Mouse (Mus musculus): ENCODE results near the gene Def6.
A peak's percentile ranks its signal among the peaks of the same experiment; 100 is the strongest.
"Not testable (repeated sequence)": the region's sequence is repeated elsewhere in the genome, so short reads cannot be mapped to it uniquely, and the experiment has no call there.

Def6 gene

DNA sequence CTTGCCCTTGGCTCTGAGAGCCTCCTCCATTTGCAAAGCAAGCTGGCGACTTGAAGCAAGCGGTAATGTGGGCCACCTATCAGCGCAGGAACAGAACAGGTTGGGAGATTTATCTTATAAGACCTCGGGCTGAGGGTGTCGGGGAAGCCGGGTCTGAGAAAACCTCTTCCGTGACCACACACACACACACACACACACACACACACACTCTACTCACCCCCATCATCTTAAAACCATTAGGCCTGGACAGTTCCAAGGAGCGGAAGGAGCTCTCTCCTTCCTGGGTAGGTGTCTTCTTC lies 685 bp downstream of the Def6 start:
- no peak for DNase-seq (ENCODE audit: low spot score in 2 of 2)

DNA sequence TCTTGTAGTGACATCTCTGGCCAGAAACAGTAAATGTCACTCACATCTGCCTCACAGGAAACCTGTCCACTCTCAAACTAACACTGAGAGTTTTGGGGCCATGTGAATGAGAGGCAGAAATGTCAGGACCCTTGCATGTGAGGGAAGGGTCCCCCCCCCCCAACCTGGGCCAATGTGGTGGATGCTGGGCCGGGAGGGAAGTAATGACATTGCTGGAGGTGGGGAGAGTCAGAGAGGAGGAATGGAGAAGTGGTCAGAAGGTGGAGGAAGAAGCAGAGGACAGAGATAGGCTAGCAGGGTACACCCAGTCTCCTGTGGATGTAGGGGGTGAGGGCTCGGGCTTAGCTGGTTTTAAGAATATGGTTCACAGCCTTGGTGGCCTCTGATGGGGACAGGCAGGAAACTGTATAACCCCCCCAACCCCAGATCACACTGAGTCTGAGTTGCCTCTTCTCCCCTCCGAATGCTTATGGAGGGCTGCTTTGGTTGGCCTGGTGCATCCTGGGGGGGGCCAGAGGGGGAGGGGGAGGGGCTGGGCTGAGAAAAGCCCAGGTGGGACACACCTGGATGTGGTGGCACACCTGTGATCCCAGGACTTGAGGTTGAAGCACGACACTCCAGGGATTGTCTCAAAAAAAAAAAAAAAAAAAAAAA lies 2.0 kb downstream of the Def6 start:
- DNase-seq (ENCODE audit: low spot score in 2 of 2) = no peak

DNA sequence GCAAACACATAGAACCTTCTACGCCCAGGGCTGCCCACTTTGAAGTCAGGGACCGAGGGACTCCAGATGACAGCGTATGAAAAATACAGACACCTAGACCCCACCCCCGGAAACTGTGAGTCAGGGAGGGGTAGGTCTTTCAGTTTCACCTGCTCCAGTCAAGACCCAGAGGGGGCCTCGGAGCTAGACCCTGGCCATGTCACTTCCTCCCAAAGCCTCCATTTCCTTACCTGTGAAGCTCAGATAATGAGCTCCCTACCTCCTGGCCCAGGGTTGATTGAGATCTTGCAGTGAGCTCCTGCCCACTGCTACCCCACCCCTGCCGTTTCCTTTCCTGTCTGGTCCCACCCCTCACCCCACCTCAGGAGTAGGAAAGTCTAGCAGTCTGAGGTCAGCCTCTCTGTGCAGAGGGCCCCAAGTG lies 4.4 kb downstream of the Def6 start:
- DNase-seq (ENCODE audit: low spot score in 2 of 2) = peak in 1 of 2 experiments; percentile 35

DNA sequence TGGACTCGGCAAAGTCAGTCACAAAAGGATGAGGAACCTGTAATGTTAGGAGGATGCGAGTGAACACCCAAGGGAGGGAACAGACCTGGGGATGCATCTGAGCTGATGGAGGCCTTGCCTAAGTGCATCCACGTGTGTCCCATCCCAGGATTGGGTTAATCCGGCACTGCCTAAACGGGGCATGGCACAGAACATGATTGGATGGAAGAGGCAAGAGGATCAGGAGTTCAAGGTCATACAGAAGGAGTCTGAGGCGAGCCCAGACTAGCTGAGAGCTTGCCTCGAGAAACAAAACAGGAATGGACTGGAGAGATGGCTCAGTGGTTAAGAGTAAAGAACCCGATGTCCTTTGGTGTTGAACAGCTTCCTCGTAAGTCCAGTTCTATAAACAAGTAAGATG lies 4.8 kb downstream of the Def6 start:
- no peak for DNase-seq (ENCODE audit: low spot score in 2 of 2)

DNA sequence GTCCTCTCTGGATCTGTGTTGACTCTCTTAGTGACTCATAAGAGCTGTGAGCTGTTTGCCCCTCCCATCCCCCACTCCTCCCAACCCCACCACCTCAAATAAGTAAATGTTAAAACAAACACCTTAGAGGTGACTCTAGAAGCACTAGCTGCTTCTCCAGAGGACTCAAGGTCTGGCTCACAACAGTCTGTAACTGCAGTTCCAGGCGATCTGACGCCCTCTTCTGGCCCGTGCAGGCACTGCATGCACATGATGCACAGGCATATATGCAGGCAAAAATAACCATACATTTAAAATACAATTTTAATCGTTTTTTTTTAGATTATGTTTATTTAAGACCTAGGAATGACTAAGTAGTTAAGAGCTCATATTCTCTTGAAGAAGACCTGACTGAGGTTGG lies 5.7 kb downstream of the Def6 start:
- peak in 1 of 2 experiments; percentile 32 for DNase-seq (ENCODE audit: low spot score in 2 of 2)

DNA sequence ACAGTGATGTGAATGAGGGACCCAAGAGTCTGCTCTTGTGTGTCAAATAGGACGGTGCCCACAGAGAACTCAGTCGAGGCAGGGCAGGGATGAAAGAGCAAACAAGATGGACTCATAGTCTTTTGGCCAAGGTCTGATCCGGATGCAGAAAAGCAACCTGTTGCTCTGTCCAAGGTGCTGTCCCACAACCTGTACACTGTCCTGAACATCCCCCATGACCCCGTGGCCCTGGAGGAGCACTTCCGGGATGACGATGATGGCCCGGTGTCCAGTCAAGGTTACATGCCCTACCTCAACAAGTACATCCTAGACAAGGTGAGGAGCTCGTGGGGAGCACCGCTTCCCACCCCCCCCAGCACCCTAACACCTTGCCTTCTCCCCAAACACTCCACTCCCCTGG lies 9.2 kb downstream of the Def6 start:
- DNase-seq (ENCODE audit: low spot score in 2 of 2) = no peak

DNA sequence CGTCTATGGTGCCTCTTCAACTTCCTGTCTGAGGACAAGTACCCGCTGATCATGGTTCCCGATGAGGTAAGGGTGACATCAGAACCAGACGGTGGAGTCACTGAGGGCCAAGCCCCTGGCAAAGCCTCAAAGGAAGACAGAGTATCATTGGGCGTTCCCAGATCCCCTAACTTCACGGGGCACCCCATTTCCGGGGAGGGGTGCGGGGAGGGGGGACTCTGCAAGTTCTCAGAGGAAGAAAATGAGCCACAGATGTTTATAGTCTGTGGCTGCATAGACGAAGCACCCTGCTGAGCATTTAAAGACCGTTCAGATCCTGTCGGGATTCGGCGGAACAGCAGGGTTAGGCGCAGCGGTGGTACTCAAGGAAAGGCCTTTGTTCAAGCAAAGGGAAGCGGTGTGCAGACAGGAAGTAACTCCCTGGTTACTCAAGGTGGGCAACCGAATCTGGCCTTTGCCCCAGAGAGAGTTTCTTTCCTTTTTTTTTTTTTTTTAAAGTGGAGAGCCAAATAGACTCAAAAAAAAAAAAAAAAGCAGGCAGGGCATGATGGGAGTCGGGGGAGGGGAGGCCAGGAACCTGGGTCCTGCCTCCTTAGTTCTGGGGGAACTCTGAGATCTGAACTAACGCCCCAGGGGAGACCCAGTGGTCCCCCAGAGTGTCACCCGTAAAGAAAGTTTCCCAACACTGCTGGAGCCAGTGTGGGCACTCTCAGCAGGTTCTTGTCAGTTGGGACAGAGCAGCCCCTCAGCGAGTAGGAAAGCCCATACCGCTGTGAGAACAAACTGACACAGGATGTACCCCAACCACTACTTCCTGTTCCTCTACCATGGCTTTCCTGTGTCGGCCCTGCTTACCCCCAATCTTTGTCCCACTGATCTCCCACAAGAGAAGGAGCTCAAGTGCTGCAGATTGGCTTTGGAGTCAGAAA lies 10.4 kb downstream of the Def6 start:
- peak in 1 of 2 experiments; percentile 22 for DNase-seq (ENCODE audit: low spot score in 2 of 2)

DNA sequence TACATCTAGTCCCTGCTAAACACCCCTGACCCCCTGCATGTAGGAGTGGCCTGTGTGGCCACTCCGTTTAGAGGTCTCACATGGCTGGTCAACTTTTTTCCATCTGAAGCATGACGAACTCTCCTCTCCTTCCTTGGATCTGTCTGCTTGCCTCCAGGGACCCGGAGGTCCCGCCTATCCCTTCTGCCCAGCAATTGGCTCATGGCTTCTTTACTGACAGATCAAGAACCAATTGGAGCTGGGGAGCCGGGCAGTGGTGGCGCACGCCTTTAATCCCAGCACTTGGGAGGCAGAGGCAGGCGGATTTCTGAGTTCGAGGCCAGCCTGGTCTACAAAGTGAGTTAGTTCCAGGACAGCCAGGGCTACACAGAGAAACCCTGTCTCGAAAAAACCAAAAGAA lies 14.9 kb downstream of the Def6 start:
- not testable (repeated sequence) for DNase-seq (ENCODE audit: low spot score in 2 of 2)

DNA sequence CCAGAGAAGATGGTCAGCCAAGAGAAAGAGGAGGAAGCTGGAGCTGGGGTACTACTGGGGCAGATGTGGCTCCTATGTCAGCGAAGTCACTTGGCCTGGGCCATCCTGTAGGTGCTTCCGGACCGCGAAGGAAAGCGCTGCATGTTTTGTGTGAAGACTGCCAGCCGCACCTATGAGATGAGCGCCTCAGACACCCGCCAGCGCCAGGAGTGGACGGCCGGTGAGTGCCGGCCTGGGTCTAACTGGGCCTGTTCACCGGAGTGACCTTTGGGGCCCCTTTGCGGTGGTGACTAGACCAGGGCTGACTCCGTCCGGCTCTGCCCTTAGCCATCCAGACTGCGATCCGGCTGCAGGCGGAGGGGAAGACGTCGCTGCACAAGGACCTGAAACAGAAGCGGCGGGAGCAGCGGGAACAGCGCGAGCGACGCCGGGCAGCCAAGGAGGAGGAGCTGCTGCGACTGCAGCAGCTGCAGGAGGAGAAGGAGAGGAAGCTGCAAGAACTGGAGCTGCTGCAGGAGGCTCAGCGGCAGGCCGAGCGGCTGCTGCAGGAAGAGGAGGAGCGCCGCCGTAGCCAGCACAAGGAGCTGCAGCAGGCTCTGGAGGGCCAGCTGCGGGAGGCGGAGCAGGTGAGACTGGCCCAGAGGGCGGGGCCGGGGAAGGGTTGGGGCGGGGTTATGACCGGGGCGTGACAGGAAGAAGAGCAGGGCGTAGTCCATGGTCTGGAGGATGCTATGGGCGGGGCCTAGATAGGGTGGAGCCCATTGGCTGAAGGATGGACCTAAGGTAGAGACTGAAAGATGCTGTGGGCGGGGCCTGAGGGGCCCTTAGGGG lies 16.2 kb downstream of the Def6 start:
- peak; percentile 85 to 91 for DNase-seq (ENCODE audit: low spot score in 2 of 2)

DNA sequence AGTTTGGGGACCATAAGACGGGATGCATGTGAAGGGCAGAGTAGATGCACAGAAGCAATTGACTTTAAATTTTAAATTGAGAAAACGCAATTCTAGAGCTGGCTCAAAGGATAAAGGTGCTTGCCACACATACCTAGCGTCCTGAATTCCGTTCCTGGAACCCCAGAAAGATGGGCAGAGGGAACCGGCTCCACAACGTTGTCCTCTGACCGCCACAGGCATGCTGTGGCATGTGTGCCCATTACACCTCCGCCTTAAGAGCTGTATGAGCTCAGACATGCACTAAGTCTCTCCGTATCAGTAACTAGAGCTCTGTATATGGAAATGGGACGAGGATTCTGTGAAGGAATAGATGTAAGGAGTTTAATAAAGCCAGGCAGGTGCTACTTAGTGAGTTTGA lies 17.0 kb downstream of the Def6 start:
- DNase-seq (ENCODE audit: low spot score in 2 of 2) = no peak

DNA sequence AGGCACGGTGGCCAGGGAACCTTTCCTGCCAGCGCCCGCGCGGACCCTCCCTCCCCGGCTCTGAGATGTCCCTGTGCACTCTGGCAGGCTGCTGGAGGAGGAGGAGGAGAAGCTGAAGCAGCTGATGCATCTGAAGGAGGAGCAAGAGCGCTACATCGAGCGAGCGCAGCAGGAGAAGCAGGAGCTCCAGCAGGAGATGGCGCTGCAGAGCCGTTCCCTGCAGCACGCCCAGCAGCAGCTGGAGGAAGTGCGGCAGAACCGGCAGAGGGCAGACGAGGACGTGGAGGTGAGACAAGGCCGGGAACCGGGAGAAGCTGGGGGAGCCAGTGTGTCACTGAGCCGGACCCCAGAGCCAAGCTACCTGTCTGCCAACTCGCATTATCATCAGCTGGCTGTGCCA lies 18.4 kb downstream of the Def6 start:
- DNase-seq (ENCODE audit: low spot score in 2 of 2) = peak; percentile 65 to 75

DNA sequence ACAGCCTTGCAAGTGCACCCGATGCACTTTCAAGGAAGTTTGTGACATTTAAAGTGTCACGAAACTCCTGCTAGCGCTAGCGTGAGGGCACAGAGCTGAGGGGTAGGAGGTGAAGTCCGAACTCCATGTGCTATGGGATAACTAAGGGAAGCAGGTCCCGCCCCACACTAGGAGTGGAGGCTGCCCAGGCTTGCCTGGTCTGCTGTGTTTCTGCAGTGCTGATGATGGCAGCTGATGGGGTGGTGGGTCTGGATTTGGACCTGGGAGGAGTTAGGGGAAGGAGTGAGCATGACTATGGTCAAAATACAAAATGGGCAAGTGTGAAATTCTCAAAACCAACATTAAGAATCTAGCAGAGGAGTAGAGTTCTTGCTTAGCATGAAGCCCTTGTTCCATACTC lies 22.9 kb downstream of the Def6 start:
- DNase-seq (ENCODE audit: low spot score in 2 of 2) = no peak

DNA sequence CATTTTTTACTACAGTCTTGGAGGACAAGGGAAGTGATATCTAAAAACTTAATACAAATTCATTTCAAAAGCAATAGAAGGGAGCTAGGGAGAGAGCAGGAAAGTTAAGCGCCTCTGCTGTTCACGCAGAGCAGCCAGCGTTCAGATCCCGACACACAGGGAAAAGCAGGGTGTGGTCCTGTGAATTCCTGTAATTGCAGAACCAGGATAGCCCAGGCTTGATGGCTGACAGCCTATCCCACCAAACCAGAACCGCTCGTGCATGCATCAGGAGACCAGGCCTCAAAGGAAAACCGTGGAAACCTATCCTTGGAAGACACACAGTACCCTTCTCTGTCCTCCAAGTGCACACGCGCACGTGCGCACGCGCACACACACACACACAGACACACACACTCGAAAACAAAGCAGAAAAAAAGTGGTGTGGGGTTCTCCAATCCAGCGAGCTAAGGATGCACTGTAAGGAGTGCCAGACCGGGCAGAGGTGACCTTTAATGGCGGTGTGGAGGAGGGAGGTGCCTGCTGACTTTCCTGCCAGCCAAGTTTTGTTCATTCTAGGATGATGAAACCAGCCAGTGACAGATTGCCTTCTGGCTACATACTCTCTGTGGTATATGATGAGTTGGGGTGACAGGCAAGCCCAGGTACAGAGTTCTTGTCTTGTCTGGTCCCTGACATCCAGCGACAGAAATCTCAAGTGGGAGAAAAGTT lies 23.6 kb downstream of the Def6 start:
- no peak for DNase-seq (ENCODE audit: low spot score in 2 of 2)

DNA sequence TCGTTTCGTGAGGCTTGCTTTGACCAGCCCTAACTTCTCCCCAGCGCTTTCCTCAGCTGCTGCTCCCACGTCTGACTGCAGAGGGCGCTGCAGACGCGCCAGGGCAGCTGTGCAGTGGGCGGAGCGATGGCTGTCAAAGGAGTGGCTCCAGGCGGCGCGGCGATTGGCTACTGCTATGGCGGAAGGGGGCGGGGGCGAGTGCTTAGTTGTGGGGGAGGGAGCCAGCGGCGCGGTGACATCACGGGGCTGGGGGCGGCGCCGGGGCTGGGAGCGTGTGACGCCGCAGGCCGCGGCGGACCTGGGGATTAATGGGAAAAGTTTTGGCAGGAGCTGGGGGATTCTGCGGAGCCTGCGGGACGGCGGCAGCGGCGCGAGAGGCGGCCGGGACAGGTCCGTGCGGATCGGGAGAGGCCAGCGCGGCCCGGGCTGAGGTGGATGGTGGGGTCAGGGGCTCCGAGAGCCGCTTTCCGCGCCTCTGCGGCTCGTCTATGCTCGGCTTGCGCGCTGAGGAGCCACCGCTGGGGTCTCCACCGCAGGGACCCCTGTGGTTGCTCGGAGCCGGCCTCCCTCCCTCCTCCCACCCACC lies 25.0 kb downstream of the Def6 start, which contains the start of gene Ppard:
Ppard (plus strand) TSS at position 226 of the 586 bp plus-strand sequence.
- peak; percentile 97 to 99 for DNase-seq (ENCODE audit: low spot score in 2 of 2)

DNA sequence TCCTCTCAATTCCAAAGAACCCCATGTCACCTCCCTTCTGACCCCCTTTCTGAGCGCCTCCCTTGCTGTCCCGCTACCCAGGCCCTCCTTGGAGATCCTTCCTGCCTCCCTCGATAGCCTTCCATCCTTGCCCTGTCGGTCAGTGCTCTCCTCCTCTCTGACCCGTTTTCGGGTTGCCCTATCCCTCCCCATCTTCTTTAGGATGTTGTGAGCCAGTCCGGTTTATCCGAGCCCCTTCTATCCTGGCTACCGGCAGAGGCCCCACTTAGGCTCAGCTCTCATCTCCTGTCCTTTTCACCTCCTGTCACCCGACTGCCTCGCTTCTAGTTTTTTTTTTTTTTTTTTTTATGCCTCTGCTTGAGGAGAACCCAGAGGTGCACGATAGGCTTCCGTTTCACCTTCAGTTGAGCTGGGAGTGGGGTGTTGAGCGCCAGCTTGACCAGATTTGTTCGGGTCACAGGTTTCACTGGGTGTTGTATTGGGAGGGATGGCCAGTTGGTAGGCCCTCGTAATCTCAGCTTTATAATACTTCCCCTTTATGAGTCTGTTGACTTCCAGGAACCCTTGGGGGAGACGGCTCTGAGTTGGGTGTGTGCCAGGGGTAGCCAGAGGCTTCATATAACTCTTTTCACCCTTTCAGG lies 25.6 kb downstream of the Def6 start:
- no peak for DNase-seq (ENCODE audit: low spot score in 2 of 2)

DNA sequence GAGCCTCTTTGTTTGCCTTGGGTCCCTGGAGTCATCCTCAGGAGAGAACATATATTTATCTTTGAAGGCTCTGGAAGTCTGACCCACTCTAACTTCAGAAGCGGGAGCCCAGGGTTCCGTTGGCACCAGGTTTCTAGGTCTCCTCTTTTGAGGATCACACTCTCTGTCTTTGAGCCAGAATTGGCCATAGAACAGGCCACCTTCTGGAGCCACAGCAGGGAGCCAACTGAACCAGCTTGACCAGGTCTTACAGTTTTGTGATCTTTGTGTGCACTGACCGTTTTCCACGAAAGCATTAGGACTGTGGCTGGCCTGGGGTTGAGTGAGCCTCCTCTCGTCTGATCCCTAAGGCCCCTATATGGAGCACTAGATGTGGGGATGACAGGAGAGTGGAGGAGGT lies 27.1 kb downstream of the Def6 start:
- DNase-seq (ENCODE audit: low spot score in 2 of 2) = no peak

DNA sequence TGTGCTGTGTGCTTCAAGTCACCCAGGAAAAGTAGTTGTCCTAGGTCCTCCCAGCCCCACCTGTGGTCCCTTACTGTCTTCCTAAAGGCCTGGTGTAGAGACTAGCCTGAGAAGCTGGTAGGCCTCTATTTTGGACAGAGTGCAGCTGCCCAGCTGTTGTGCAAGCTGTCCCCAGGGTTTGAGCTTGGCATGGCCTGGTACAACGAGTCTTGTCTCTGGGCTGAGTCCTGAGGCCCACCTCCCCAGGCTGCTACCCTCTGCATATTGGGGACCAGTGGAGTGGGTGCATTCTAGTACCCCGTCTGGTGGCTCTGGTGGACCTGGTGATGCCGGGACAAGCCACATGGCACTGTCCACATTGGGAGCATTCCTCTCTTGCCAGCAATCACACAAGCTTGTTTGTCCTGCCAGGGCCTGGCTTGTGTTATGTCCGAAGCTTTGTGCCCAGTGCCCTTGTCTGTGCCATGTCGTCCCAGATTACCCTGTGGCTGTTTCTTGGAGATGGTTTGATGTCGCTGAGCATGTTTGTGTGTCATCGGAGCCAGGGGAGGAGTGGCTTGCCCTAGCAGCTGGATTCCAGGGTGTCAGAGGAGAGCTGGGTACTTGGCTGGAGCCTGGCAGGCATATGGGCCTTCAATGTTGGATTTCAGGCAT lies 28.5 kb downstream of the Def6 start:
- DNase-seq (ENCODE audit: low spot score in 2 of 2) = no peak

DNA sequence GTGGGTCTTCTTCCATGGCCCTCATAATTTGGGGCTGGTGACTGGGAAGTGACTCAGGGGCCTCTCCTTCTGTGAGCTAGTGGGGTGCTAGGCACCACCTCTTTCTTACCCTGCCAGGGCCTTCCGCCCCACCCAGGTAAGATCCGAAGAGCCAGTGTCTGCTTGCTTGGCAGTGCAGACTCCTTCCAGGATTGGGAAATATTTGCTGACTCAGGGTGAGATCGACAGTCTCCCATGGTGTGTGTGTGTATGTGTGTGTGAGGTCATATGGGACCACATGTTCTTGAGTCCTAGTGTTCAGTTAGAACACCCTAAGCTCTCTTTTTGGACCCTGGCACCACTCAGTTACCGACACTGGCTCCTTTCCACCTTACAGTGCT lies 29.0 kb downstream of the Def6 start:
- DNase-seq (ENCODE audit: low spot score in 2 of 2) = no peak

DNA sequence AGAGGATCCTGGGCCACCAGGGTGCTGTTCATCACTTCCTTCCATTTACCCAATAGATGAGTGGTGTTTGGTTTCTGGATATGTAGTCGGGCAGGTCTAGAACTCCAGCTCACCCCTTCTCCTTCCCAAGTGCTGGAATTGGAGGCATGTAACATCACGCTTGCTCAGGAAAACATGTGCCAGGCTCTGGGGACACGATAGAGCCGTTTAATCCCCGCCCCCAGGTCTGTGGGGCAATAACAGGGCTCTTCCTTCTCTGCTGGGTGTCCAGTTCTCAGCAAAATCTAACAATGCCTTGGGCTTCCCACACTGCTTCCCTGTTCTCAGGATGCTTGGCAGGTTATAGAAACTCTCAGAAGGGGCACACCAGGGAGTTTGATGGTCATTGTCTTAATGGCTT lies 29.8 kb downstream of the Def6 start:
- no peak for DNase-seq (ENCODE audit: low spot score in 2 of 2)

DNA sequence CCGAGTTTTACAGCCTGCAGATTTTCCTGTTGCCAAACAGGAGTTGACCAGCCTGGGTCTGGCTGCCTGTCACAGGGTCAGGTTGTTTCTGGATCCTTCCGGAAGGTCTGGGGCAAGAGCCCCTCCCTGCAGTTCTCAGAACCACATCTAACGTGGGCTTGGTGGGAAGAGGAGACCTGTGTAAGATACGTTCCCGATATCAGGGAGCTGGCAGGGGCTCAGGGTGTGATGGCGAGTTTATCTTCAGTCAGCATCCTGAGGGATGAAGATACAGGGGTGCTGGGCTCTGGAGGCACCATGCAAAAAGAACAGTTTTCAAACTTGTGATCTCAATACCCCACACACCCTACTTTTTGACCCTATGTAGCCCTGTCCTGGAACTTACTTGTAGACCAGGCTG lies 30.3 kb downstream of the Def6 start:
- DNase-seq (ENCODE audit: low spot score in 2 of 2) = no peak
